Mouse (Mus musculus): ENCODE measurements around the gene Hist1h4c. TPM values are rescaled to one million over a fixed set of nuclear protein-coding genes. Genes with fewer than 3 reads are reported as not detected.
"Not testable (repeated sequence)": the region's sequence is repeated elsewhere in the genome, so short reads cannot be mapped to it uniquely, and the experiment has no call there.

Hist1h4c gene
- polyA plus RNA-seq, 1 experiment from 2014 or later = 3.7 TPM

DNA sequence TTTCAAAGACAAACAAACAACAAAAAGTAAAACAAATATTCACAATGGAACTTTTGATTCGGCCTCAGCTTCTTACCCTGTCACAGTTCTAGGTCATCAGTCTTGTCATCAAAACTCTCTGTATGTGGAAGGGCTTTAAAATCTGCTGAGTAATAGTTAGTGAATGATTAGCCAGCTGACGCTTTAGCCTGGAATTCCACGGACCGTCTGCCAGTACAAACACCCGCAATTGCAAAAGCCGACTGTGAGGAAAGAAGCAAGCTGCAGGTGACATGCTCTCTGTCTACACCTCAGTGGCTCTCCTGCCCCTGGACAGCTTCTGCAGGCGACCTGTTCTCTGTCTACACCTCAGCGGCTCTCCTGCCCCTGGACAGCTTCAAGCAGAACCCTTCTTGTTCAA, 32.2 kb upstream of the Hist1h4c start:
- Histone ChIP-seq H3K27ac (ENCODE audit: low read length) (no peak overlapping the region), H3K27me3 (replicated peaks; ENCODE audit: insufficient read depth, low read length) (no peaks in the 10 kb centered on the region), H3K4me1 (ENCODE audit: insufficient read depth, low read depth, low read length) (0 out of 2 replicates have a peak, but pooled peaks cover 3% of the 10 kb centered on the region), H3K4me2 (replicated peaks; ENCODE audit: low read depth, low read length) (no peak overlapping the region), H3K4me3 (ENCODE audit: low read depth, low read length) (no peak overlapping the region), H3K9ac (replicated peaks; ENCODE audit: low read depth) (no peak overlapping the region), H3K9me3 (ENCODE audit: low read length) (no peaks in the 10 kb centered on the region), H3K36me3 (ENCODE audit: insufficient read depth, low read length) (no peaks in the 10 kb centered on the region)
- DNase-seq (ENCODE audit: low spot score) (peak; percentile 87), ATAC-seq (peak; percentile 86)
- WGBS = 19% methylated on average over 8 of the region's 8 CpGs
- peak; percentile 48; the same call in 1 of the 2 replicates for TF ChIP-seq EP300 (IDR thresholded peaks at IDR 0.05)
- TF ChIP-seq CTCF (IDR thresholded peaks at IDR 0.05) = no peak

DNA sequence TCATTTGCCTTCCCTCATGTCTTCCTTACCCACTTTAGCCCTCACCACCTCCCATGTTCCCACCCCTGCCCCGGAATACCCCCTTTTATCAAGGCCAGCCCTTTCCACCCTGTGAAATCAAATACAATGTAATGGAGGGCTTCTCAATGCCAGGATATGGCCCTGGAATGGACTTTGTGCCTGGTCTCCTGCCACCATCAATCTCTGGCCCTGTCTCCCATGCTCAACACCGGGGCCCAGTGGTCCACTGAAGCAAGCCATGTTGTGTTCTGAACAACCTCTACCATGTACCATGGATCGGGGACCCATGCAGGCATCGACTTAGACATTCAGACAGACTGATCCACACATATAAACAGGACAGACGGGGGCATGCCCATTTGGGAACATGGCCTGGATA, 31.5 kb upstream of the Hist1h4c start:
- Histone ChIP-seq H3K4me2 (replicated peaks; ENCODE audit: low read depth, low read length) (no peak overlapping the region), H3K9me3 (ENCODE audit: low read length) (no peaks in the 10 kb centered on the region), H3K4me3 (ENCODE audit: low read depth, low read length) (no peak overlapping the region), H3K9ac (replicated peaks; ENCODE audit: low read depth) (no peak overlapping the region), H3K27me3 (replicated peaks; ENCODE audit: insufficient read depth, low read length) (no peaks in the 10 kb centered on the region), H3K36me3 (ENCODE audit: insufficient read depth, low read length) (no peaks in the 10 kb centered on the region), H3K27ac (ENCODE audit: low read length) (no peak overlapping the region), H3K4me1 (ENCODE audit: insufficient read depth, low read depth, low read length) (0 out of 2 replicates have a peak, but pooled peaks cover 3% of the 10 kb centered on the region)
- no peak for TF ChIP-seq CTCF (IDR thresholded peaks at IDR 0.05)
- no peak for TF ChIP-seq EP300 (IDR thresholded peaks at IDR 0.05)
- 87% methylated on average over 5 of the region's 5 CpGs for WGBS
- ATAC-seq (no peak), DNase-seq (ENCODE audit: low spot score) (no peak)

DNA sequence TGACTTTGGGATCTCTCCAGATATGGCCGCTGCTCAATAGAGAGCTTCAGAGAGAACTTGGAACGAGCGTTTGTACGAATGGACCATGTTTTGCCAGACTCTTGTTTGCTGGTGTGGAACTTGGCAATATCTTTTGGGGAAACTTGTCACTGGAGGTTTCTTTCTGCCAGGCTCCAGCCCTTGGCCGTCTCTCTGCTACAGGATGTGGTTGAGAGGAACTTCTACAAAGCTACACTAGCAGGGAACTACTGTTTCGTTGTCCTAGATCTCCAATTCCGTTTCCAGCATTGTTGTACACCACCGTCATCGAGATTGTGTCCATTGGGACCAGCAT, 30.9 kb upstream of the Hist1h4c start:
- TF ChIP-seq CTCF (IDR thresholded peaks at IDR 0.05) = no peak
- TF ChIP-seq EP300 (IDR thresholded peaks at IDR 0.05) = no peak
- Histone ChIP-seq H3K9me3 (ENCODE audit: low read length) (no peaks in the 10 kb centered on the region), H3K27ac (ENCODE audit: low read length) (no peak overlapping the region), H3K9ac (replicated peaks; ENCODE audit: low read depth) (no peak overlapping the region), H3K36me3 (ENCODE audit: insufficient read depth, low read length) (no peaks in the 10 kb centered on the region), H3K27me3 (replicated peaks; ENCODE audit: insufficient read depth, low read length) (no peaks in the 10 kb centered on the region), H3K4me3 (ENCODE audit: low read depth, low read length) (no peak overlapping the region), H3K4me2 (replicated peaks; ENCODE audit: low read depth, low read length) (no peak overlapping the region), H3K4me1 (ENCODE audit: insufficient read depth, low read depth, low read length) (0 out of 2 replicates have a peak, but pooled peaks cover 3% of the 10 kb centered on the region)
- ATAC-seq (no peak), DNase-seq (ENCODE audit: low spot score) (no peak)
- 89% methylated on average over 9 of the region's 9 CpGs for WGBS

DNA sequence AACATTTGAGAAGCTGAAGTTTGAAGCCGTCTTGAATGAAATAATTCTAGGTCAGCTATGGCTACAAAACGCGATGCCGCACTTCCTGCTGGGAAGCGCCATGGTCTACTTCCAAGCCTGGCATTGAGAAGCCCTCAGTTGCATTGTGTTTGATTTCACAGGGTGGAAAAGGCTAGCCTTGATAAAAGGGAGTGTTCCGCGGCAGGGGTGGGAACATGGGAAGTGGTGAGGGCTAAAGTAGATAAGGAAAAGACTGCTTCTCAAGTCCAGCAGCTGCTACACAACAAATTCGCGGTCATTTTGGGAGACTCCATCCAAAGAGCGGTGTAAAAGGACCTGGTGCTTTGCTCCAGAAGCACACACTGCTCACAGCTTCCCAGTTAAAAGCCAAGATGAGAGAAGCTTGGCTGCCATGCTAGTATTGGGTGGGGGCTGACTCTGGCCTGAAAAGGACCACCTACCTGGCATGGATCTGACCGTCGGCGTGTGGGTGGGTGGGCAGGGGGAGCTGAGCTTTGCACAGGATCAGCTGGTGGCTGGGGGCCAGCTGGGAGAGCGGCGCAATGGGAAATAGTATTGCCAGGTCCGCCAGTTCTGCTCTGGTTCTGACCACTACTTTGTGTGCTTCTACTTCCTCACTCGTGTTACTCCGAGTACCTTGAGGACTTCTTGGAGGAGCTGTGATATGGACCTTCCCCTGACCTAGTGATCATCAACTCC, 30.4 kb upstream of the Hist1h4c start:
- H3K27me3 ChIP-seq (replicated peaks; ENCODE audit: insufficient read depth, low read length) = no peaks in the 10 kb centered on the region
- ATAC-seq = no peak
- H3K9ac ChIP-seq (replicated peaks; ENCODE audit: low read depth) = no peak overlapping the region
- no peak for TF ChIP-seq EP300 (IDR thresholded peaks at IDR 0.05)
- H3K4me1 ChIP-seq (ENCODE audit: insufficient read depth, low read depth, low read length) = 0 out of 2 replicates have a peak, but pooled peaks cover 3% of the 10 kb centered on the region
- no peak overlapping the region for H3K4me2 ChIP-seq (replicated peaks; ENCODE audit: low read depth, low read length)
- H3K9me3 ChIP-seq (ENCODE audit: low read length) = no peaks in the 10 kb centered on the region
- H3K36me3 ChIP-seq (ENCODE audit: insufficient read depth, low read length) = no peaks in the 10 kb centered on the region
- DNase-seq (ENCODE audit: low spot score) = no peak
- no peak overlapping the region for H3K27ac ChIP-seq (ENCODE audit: low read length)
- WGBS = 83% methylated on average over 18 of the region's 18 CpGs
- no peak overlapping the region for H3K4me3 ChIP-seq (ENCODE audit: low read depth, low read length)

DNA sequence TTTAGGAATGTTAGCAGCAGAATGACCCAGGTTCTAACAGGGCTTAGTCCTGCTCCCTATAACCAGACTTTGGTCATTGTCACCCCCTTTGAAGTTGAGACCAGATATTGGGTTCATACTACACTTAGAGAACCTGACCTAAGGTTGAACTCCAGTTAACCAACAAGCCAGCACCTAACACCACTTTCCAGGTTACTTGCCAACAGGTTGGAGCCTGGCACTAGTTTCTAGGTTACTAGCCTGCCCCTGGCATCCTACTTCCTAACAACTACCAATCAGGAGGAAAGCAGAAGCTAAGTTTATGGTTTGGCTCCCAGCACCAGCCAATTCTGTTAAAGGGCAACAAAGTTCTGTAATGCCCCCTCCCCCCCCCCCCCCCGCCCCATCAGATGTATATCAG, 27.0 kb upstream of the Hist1h4c start:
- H3K27me3 ChIP-seq (replicated peaks; ENCODE audit: insufficient read depth, low read length) = no peaks in the 10 kb centered on the region
- WGBS = no CpG with 5 or more reads among the region's 1 CpGs
- H3K4me3 ChIP-seq (ENCODE audit: low read depth, low read length) = no peak overlapping the region
- no peak overlapping the region for H3K27ac ChIP-seq (ENCODE audit: low read length)
- ATAC-seq (no peak), DNase-seq (ENCODE audit: low spot score) (no peak)
- TF ChIP-seq CTCF (IDR thresholded peaks at IDR 0.05) = no peak
- TF ChIP-seq EP300 (IDR thresholded peaks at IDR 0.05) = no peak
- no peak overlapping the region for H3K4me2 ChIP-seq (replicated peaks; ENCODE audit: low read depth, low read length)
- no peak overlapping the region for H3K9ac ChIP-seq (replicated peaks; ENCODE audit: low read depth)
- H3K9me3 ChIP-seq (ENCODE audit: low read length) = no peaks in the 10 kb centered on the region
- H3K36me3 ChIP-seq (ENCODE audit: insufficient read depth, low read length) = no peaks in the 10 kb centered on the region
- H3K4me1 ChIP-seq (ENCODE audit: insufficient read depth, low read depth, low read length) = no peaks in the 10 kb centered on the region

DNA sequence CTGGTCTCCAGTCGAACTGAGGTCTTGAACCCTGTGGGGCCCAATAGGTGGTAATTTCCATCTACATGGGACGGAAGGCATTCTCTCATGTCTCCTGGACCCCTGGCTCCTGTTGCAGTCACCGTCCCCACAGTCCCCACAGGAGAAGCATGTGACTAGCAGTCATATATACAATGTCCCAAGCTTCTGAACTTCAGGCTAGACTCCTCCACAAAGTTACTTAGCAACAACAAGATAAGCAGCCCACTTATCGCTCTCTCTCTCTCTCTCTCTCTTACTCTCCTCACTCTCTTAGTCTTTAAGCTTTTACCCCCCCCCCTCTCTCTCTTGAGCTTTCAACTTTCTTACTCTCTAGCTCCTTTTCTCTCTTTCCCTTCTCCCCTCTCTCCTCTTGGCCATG, 26.0 kb upstream of the Hist1h4c start:
- H3K27me3 ChIP-seq (replicated peaks; ENCODE audit: insufficient read depth, low read length) = no peaks in the 10 kb centered on the region
- no peaks in the 10 kb centered on the region for H3K36me3 ChIP-seq (ENCODE audit: insufficient read depth, low read length)
- no peak overlapping the region for H3K4me3 ChIP-seq (ENCODE audit: low read depth, low read length)
- H3K9ac ChIP-seq (replicated peaks; ENCODE audit: low read depth) = no peak overlapping the region
- no peaks in the 10 kb centered on the region for H3K9me3 ChIP-seq (ENCODE audit: low read length)
- DNase-seq (ENCODE audit: low spot score) (no peak), ATAC-seq (peak; percentile 52)
- no peak overlapping the region for H3K4me2 ChIP-seq (replicated peaks; ENCODE audit: low read depth, low read length)
- H3K4me1 ChIP-seq (ENCODE audit: insufficient read depth, low read depth, low read length) = no peaks in the 10 kb centered on the region
- TF ChIP-seq EP300 (IDR thresholded peaks at IDR 0.05) (no peak), CTCF (IDR thresholded peaks at IDR 0.05) (no peak)
- no peak overlapping the region for H3K27ac ChIP-seq (ENCODE audit: low read length)
- 54% methylated on average over 4 of the region's 4 CpGs for WGBS

DNA sequence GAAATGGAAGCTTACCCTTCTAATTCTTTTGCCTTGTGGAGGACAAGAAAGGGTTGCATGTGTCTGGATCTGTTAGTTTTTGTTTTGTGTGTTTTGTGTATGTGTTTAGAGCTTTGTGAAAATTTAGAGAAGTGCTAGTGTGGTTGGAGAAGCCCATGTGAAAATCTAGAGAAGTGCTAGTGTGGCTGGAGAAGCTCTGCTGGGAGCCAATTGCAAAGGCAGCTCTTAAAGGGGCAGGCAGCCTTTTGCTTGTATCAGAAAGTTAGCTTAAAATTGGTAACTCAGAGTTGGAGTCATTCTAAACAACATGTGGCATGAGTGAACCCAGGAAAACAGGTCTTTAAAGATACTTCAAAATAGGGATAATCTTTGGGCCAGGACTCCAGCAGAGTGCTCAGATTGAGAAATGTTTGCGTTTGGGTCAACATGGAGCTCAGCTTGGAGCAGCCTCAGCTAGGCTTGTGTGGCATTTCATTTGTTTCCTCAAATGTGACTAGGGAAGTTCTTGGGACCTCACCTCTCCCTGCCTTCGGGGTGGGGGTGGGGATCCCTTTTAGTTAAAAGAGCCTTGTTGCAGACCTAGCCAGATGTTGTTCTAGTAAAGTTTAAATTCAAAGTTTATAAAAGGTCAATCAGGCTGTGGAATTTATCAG, 19.5 kb upstream of the Hist1h4c start:
- H3K27me3 ChIP-seq (replicated peaks; ENCODE audit: insufficient read depth, low read length); ATAC-seq; H3K4me1 ChIP-seq (ENCODE audit: insufficient read depth, low read depth, low read length); H3K4me3 ChIP-seq (ENCODE audit: low read depth, low read length); H3K27ac ChIP-seq (ENCODE audit: low read length); H3K4me2 ChIP-seq (replicated peaks; ENCODE audit: low read depth, low read length); H3K36me3 ChIP-seq (ENCODE audit: insufficient read depth, low read length); H3K9ac ChIP-seq (replicated peaks; ENCODE audit: low read depth); DNase-seq (ENCODE audit: low spot score); H3K9me3 ChIP-seq (ENCODE audit: low read length): not testable (repeated sequence)
- WGBS = 18% methylated on average over 2 of the region's 2 CpGs

Measured in lung, postnatal 0 days (tissue).